Mouse (Mus musculus): ENCODE data around the gene Gm42791.
A peak's percentile ranks its signal among the peaks of the same experiment; 100 is the strongest.

The Gm42791 gene

GRCm38 (mm10) chr5:149006362-149007294, 11.7 kb upstream of the Gm42791 start:
- DNase-seq = peak; percentile 100

- peak; percentile 90 for DNase-seq
These were observed 10.9 kb upstream of the Gm42791 start for GRCm38 (mm10) chr5:149005701-149006361.

GRCm38 (mm10) chr5:149005083-149005482, 10.1 kb upstream of the Gm42791 start:
- no peak for DNase-seq

GRCm38 (mm10) chr5:149003137-149003536, 8.2 kb upstream of the Gm42791 start:
- no peak for DNase-seq

- no peak for DNase-seq
These were observed 7.8 kb upstream of the Gm42791 start for GRCm38 (mm10) chr5:149002803-149003115.

GRCm38 (mm10) chr5:149002034-149002802, 7.3 kb upstream of the Gm42791 start:
- no peak for DNase-seq

- DNase-seq = no peak
These were observed 4.9 kb upstream of the Gm42791 start for GRCm38 (mm10) chr5:148999802-149000201.

- no peak for DNase-seq
These were observed 3.6 kb upstream of the Gm42791 start for GRCm38 (mm10) chr5:148998512-148998911.

GRCm38 (mm10) chr5:148996709-148997037, 1.7 kb upstream of the Gm42791 start:
- DNase-seq = no peak

GRCm38 (mm10) chr5:148995962-148996708, 1.2 kb upstream of the Gm42791 start:
- DNase-seq = peak; percentile 90

- DNase-seq = no peak
These were observed 639 bp downstream of the Gm42791 start for GRCm38 (mm10) chr5:148994311-148994705.

GRCm38 (mm10) chr5:148992598-148992997, 2.3 kb downstream of the Gm42791 start:
- DNase-seq = no peak

GRCm38 (mm10) chr5:148990891-148991311, 4.0 kb downstream of the Gm42791 start:
- DNase-seq = no peak

- no peak for DNase-seq
These were observed 5.5 kb downstream of the Gm42791 start for GRCm38 (mm10) chr5:148989480-148989879.

GRCm38 (mm10) chr5:148984961-148985360, 10.0 kb downstream of the Gm42791 start:
- DNase-seq = no peak

GRCm38 (mm10) chr5:148983696-148984095, 11.3 kb downstream of the Gm42791 start:
- DNase-seq = no peak

GRCm38 (mm10) chr5:148983108-148983664, 11.8 kb downstream of the Gm42791 start:
- DNase-seq = no peak

GRCm38 (mm10) chr5:148982396-148982795, 12.6 kb downstream of the Gm42791 start:
- no peak for DNase-seq

GRCm38 (mm10) chr5:148980607-148981006, 14.3 kb downstream of the Gm42791 start:
- DNase-seq = peak; percentile 93

- DNase-seq = no peak
These were observed 16.3 kb downstream of the Gm42791 start for GRCm38 (mm10) chr5:148978458-148979165.

- DNase-seq = peak; percentile 95
These were observed 17.1 kb downstream of the Gm42791 start for GRCm38 (mm10) chr5:148977698-148978457.

Data from heart, adult 11 months (tissue).